Mouse (Mus musculus) MEL (cell line): ENCODE measurements around the gene Romo1.

Experiments used
- CTCF ChIP-seq, 3 experiments: IDR thresholded peaks in 2 of 3; conservative IDR thresholded peaks in 1 of 3; 2 replicates each; pipeline ENCODE4 v1.5.1; 2011 to 2012; ENCODE audit warnings: low read length in 3 of 3, low read depth in 2 of 3, mild to moderate bottlenecking in 2 of 3, improper control_type of control experiment in 1 of 3, inconsistent platforms in 1 of 3, mixed read lengths in 1 of 3, moderate library complexity in 1 of 3; ENCODE audit not compliant: control insufficient read depth in 1 of 3, insufficient read depth in 1 of 3, poor library complexity in 1 of 3, severe bottlenecking in 1 of 3
- POLR2A ChIP-seq, 2 experiments: IDR thresholded peaks; 2 replicates each; pipeline ENCODE4 v1.6.1; 2011 to 2012; ENCODE audit warnings: low read length in 2 of 2, mild to moderate bottlenecking in 2 of 2, control low read depth in 1 of 2, improper control_type of control experiment in 1 of 2, low read depth in 1 of 2, moderate library complexity in 1 of 2; ENCODE audit not compliant: control insufficient read depth in 1 of 2, insufficient read depth in 1 of 2, poor library complexity in 1 of 2

DNA sequence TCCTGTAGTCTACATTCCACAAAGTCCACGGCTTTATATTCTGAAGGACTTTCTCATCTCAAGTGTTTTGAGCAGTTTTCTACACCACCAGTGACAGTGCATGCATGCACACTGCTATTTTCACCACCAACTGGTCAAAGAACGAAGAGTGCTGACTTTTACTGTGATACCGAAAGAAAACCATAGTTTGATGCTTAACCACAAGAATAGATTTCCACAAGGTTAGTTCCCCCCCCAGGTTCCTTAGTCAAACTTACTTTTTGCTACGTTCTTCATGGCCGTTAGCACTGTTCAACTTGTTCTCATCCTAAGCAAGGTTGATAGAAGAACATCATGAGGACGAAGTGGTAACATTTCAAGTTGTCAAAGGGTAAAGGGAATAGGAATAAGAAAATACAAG, 33.2 kb downstream of the Romo1 start:
- TF ChIP-seq POLR2A (IDR thresholded peaks at IDR 0.05; ENCODE audit: control insufficient read depth in 1 of 2, insufficient read depth in 1 of 2, low read depth in 1 of 2, low read length in 2 of 2, poor library complexity in 1 of 2) = no peak
- no peak for TF ChIP-seq CTCF (IDR thresholded peaks at IDR 0.05 in 2 of 3, conservative IDR thresholded peaks at IDR 0.05 in 1 of 3; ENCODE audit: control insufficient read depth in 1 of 3, insufficient read depth in 1 of 3, low read depth in 2 of 3, low read length in 3 of 3, poor library complexity in 1 of 3, severe bottlenecking in 1 of 3)
